Mouse (Mus musculus) megakaryocyte, adult 5-6 weeks (primary cell): ENCODE measurements around the gene Pheta1. TPM values are rescaled to one million over a fixed set of nuclear protein-coding genes. Genes with fewer than 3 reads are reported as not detected.
"Not testable (repeated sequence)": the region's sequence is repeated elsewhere in the genome, so short reads cannot be mapped to it uniquely, and the experiment has no call there.

Experiments used
- ATAC-seq: 2 replicates; pipeline ENCODE4 v1.8.0; 2016; ENCODE audit warnings: mild to moderate bottlenecking, inconsistent platforms; ENCODE audit not compliant: poor library complexity, severe bottlenecking
- total RNA-seq, 2 experiments: library from RNA; stranded (forward) in 1 of 2; stranded (reverse) in 1 of 2; fragments of 153-499, 151-499 nt in 1 of 2; fragments of 221-1000, 200-1000 nt in 1 of 2; gene quantifications; 2 replicates each; pipeline versions ENCODE4 v1.2.3 to v1.2.4; 2015 to 2017

The Pheta1 gene
- total RNA-seq, 2 experiments from 2014 or later, result 1.2 to 1.8 TPM

DNA sequence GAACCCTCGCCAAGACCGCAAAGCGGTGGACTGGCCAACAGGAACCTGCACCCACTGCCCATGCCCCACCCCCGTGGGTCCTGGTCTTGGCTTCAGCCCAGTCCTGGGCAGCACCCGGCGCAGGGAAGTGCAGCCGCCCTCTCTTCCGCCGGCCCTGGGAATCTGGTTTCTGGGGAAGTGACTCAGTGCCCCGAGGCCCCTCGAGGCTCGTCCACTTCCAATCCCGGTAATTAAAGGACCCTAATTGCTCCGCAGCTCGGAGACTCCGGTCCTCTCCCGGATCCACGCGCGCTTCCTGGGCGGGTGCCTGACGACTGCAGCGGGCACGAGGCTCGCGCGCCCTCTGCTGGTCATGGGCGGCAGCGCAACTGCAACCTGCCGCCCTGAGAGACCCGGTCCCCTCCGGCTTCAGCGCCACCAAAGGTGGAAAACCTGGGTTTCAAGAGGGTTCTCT lies 6.1 kb upstream of the Pheta1 start:
- peak; percentile 68 for ATAC-seq

DNA sequence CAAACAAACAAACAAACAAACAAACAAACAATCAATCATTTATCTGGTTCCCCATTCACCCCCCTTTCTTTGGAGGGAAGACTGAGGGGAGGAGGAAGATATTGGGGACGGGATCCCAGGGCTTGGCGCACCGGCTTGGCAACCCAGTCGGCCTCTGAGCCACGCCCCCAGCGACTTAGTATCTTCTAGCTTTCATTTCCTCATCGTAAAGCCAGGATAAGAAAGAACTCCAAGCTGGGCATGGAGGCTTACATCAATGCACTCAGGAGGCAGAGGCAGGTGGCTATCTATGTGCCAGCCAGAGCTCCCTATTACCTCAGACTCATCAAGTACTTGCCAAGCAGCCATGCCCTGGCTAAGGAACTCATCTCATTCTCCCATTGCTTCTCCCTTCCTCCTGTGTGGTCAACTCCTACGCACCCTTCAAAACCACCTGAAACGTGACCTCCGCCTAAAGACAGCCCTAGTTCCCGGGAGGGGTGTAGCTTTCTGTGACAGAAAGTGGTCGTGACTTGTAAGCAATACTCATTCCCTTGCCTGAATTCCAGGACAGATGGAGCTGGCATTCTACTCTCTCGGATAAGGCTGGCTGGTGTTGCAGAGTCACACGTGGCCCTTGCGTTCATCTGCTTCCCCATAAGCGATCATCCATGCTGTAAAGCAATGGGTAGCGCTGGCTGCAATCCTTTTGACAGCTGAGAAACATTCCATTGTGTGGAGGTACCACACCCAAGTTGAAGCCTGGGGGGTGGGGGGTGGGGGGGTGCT lies 5.5 kb upstream of the Pheta1 start:
- peak; percentile 16; the same call in 1 of the 2 replicates for ATAC-seq

DNA sequence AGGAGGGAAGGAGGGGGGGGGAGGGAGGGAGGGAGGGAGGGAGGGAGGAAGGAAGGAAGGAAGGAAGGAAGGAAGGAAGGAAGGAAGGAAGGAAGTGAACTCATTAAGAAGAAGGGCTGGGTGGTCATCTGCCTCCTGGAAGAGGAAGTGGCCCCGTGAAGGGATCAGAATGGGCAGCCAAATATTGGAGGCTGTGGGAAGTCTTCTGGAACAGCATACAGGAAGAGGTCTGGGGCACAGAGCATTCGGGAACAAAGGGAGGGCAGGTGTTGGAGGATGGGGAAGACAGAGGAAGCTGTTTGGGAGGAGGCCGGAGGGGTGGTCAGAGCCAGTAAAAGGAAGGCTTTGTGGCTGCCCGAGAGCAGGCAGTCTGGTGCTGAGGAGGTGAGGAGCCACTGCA lies 3.4 kb upstream of the Pheta1 start:
- no peak for ATAC-seq

DNA sequence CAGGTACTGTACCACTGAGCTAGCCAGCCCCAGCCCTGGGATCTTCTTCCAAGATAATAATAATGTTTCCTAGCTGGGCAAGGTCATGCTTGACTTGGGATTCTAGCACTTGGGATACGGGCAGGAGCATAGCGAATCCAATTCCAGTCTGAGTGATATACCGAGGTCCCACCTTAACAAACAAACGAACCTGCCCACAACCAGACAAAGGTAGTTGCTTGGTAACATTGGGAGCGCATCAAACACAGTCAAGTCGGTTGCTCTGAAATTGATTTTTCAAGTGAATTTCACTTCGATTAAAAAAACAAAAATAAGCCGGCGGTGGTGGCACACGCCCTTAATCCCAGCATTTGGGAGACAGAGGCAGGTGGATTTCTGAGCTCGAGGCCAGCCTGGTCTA lies 2.5 kb upstream of the Pheta1 start:
- no peak for ATAC-seq

DNA sequence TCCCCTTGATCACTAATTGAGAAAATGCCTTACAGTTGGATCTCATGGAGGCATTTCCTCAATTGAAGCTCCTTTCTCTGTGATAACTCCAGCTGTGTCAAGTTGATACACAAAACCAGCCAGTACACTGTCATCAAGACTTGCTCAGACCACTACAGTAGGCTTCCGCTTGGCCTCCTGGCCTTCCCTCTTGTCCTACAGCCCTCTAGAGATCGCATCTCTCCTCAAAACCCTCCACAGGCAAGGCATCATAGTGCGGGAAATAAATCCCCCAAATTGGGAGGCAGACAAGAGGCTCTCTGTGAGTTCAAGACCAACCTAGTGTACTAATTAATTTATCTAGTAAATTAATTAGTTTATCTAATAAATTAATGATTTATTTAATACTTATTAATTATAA lies 1.5 kb upstream of the Pheta1 start:
- not testable (repeated sequence) for ATAC-seq

DNA sequence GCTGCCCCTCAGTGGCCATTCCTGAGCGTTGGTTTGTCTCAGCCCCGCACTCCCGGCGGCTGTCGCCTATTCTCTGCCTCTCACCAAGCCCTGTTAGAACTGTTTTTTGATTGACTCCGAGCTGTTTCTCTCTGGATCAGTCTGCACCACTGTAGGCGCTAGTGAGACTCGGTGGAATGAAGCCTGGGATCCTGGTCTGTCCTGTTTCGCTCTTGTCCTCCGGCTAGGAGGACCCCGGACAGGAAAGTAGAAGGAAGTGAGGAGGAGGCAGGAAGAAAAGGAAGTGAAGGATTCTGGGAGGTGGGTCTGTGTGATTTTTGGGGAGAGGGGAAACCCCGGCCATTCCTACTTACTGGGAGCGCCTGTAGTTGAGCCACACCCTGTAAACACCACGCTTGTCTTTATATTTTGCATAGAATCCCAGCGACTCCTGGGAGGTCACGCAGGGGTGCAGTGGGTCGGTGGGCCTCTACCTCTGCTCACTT lies 707 bp upstream of the Pheta1 start:
- peak; percentile 21; the same call in 1 of the 2 replicates for ATAC-seq

DNA sequence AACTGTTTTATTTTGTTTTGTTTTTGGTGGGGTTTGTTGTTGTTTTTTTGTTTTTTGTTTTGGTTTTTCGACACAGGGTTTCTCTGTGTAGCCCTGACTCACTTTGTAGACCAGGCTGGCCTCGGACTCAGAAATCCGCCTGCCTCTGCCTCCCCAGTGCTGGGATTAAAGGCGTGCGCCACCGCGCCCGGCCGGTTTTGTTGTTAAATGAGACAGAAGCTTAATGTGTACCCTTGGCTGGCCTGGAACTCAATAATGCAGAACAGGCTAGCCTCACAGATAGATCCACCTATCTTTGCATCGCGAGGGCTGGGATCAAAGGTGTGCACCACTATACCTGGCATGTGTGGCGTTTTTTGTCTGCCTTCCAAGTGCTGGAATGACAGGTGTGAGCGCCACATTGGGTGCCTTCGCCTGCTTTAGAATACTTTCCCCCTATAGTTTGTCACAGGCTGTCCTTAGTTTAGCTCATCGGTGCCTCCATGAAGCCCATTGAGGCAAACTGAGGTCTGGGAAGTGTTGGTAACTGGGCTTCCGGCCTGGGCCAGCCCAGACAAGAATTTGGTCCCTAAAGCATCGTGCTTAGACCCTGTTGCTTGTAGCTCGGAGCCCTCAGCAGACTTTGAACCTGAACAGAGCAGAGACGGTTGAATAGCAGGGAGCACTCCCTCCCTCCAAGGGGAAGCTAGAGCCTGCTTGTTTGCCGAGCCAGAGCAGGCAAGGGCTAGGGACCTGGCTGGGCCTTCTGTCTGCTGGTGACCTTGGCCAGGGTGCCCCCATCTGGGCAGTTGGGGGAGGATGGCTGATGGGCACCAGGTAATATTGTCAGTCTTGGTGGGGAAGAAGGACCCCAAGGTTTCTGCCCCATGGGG lies 930 bp downstream of the Pheta1 start:
- no peak for ATAC-seq

DNA sequence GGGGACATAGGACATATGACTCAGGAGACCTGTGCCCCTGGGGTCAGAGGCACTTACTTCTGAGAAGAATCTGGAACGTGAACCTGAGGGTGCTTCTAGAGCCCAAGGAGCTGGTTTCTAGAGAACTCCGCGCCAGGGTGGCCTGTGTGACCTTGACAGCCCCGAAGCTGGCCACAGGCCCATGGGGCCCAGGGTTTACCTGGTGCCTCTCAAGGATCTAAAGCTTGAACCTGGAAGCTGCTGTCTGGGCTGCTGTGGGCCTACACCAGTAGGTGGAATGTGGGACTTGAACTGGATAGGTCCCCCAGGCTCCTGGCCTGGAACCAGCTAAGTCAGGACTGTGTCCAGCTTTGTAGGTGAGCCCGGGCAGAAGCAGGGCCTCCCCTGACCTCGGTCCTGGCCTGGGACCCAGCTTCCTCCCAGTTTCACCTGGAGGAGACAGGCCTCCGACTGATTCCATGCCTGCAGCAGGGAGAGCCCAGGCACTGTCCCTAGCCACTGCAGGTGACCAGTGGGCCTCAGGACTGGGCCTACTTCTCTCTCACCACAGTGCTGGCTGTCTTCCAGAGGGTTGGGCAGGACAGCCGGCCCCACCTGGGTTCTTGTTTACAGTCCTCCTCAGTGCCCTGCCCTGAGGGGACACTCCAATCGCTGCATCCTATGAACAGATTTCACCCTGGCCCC lies 4.7 kb downstream of the Pheta1 start:
- no peak for ATAC-seq

DNA sequence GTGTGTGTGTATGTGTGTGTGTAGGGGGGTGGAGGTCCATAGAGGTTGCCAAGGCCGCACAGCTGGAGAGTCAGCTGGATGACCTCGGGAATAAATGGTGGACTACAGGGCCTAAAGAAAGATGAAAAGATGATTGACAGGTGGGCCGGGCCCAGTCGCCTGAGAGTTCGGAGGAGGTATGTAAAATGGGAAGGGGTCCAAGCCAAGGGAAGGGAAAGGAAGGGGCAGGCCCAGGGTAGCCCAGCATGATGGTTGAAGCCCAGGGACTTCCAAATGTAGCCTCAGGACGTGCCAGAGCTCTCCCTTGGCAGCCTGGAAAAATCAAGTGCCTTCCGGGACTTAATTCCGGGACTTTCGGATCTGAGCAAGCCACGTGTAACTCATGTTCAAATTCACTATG lies 6.0 kb downstream of the Pheta1 start:
- no peak for ATAC-seq

DNA sequence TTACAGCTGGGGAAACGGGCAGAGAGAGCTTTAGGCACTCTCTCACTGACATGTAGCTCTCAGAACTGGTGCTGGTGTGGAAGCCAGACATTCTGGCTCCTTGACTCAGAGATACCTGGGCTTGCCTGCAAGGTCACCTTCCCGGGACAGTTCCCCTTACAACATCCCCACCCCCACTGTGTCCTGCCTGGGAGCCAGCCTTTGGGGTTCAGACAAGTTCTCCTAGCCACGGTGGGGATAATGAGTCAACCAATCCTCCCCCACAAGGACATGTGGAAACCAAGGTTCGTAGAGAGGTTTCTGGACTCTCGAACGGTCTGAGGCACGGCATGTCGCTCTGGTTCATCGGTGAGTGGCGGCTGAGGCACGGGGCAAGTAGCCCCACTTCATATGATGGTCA lies 8.0 kb downstream of the Pheta1 start:
- no peak for ATAC-seq

DNA sequence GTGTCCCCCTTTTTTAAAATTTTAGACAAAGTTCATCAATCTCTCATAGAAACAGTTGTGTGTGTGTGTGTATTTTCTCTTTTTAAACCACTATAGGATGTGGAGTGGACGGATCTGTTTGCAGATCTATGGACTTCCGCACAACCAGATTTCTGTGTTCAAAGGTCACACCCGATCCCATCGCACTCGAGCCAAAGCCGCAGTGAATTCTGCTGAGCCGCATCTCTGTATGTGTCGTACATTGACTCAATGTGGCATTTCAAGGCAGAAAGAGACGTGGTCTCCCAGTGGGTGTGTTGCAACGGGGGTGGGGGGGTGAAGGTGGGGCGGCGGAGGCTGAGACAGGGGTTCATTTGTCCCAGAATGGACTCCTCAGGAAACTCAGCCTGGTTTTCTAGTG lies 9.6 kb downstream of the Pheta1 start:
- ATAC-seq, result no peak

DNA sequence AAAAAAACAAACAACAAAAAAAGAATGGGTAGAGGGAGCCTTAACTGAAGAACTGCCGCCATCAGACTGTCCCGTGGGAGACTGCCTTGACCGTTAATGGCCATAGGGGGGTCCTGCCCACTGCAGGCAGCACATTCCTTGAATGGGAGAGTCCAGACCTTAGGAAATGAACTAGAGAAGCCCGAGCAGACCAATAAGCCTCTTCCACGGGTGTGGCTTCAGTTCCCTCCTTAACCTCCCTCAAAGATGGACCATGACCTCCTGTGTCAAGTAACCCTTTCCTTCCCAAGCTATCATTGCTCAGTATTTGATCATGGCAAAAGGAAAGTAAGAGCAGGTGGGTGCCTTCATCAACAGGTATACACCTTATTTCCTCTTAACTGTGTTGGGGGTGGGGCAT lies 13.2 kb downstream of the Pheta1 start:
- ATAC-seq, result no peak

DNA sequence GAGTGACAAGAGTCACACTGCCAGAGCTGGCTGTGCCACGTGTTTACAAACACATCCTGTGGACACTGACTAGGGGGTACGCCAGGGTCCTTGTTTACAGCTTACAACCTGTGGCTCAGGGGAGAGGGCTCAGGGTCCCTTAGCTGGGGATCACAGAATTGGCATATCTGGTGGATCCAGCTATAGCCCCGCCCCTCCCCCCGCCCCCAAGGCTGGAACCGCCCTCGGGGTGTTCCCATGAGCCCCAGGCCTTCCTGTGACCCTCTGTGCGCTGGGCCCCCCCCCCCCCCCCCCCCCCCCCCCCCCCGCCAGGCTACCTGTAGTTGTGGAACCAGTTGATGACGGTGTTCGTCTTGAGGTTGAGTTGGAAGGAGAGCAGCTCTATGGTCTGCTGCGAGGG lies 15.5 kb downstream of the Pheta1 start:
- no peak for ATAC-seq

DNA sequence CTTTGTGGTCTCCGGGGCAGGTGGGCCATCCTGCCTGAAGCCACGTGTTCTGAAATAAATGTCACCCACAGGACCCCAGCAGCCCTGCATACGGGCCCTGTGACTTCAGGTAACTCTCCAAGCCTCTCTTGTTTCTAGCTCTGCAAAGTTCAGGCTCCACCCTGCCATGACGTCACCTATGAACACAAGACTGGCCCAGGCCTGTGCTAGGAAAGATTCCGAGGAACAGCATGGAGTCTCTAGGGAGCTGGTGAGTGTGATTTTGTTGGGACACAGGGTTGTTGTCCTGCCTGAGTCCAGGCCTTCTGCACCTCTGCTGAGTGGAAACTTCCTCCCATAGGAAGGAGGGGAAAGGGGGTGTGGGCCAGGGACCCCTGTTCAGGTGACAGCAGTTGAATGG lies 19.2 kb downstream of the Pheta1 start:
- no peak for ATAC-seq

DNA sequence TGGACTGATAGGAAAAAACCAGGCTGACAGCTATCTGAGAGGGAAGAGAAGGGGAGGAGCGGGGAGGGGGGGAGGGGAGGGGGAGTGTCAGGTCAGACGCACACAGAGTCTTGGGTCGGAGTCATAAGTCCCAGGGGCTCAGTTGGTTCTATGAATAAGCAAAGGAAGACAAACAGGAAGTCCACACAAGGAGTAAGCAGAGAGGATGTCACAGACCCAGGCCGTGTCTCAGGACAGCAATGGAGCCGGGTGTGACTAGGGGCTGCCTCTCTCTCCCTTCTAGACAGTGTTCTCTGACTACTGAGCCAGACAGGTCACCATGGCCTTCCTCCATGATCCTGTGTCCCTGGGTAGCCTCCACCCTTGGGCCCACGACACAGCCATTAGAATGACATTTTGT lies 22.0 kb downstream of the Pheta1 start:
- no peak for ATAC-seq

DNA sequence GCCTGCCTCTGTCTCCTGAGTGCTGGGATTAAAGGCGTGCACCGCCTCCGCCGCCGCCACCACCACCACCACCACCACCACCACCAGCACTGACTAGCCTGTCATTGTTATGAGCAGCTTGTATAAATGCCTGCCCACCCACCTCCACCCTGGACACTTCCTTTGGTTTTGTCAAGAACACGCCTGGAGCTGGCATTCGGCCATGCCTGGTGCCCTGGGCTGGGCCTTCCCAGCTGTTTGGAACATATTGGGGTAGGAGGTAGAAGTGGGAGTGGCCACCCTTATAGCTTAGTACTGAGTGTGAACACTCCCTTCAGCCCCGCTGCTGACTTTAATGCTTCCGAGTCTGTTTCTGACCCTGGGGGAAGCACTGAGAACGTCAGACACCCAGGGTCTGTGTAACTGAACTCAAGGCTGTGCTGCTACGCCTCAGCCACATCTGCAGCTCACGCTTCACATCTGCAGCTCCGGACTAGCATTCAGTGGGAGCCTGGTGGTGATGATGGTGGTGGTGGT lies 22.8 kb downstream of the Pheta1 start:
- no peak for ATAC-seq

DNA sequence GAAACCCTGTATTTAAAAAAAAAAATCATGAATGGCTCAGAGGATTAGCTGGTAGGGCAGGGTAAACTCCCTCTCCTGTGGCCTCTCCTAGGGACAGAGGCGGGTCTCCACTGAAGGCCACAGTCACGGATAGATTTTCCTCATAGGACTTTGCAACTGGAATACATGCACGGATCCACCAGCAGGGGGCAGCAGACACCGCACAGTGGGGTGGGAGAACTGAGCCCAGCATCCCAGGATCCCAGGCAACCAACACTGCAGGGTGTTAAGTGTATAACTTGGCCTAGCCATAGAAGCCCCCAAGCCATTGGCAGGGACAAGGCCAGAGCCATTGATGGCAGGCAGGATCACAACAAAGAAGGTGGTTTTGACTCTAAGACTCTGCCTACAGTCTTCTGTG lies 23.4 kb downstream of the Pheta1 start:
- ATAC-seq, result 0 out of 2 replicates have a peak, but pooled peaks have one; percentile 40

DNA sequence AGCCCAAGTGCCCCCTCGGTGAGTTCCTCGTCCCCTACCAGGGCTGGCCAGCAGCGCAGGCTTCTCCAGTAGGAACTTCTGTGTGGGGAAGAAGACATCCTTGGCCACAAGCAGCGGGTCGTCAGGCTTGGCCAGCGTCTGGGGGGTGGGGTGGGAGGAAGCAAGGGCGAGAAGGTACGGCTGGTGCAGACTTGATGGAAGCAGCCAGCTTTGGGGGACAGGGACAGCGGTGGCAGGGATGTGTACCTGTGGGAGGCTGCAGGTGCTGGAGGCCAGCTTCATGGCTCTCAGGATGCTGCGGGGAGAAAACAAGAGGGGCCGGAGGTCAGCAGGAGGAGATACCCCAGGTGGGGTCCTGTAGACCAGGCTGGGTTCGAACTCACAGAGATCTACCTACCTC lies 26.3 kb downstream of the Pheta1 start:
- ATAC-seq, result no peak

DNA sequence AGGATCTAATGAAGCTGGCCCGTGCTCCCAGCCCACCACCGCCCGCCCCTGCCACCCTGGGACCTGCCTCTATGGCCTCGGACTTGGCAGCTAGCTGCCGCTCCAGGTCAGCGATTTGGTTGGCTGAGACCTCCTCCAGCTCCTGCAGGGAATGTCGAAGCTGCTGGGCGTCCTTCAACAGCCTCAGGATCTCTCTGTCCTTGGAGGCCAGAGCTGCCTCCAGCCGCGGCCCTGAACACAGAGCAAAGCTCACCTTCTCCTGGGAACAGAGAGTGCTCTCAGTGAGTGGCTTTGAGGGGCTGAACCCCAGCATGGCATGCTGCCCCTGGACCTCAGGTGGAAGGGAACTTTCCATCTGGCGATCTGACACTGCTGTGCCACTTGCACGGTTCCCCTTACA lies 28.1 kb downstream of the Pheta1 start:
- ATAC-seq, result no peak

DNA sequence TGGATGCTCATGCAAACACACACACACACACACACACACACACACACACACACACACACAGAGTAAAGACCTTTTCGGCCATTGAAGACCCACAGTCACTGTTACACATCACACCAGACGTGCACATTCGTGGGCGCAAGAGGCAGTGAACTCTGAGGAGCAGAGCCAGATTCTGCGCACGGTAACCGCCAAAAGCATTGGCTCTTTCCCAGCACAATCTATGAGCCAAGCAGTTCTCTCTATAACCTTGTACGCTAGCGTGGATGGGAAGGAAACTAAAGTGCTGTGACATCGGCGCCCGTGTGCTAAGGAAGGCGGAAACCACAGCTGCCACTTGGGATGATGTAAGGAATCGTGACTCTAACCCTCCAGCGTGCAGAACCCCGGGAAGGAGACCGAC lies 29.9 kb downstream of the Pheta1 start:
- no peak for ATAC-seq

DNA sequence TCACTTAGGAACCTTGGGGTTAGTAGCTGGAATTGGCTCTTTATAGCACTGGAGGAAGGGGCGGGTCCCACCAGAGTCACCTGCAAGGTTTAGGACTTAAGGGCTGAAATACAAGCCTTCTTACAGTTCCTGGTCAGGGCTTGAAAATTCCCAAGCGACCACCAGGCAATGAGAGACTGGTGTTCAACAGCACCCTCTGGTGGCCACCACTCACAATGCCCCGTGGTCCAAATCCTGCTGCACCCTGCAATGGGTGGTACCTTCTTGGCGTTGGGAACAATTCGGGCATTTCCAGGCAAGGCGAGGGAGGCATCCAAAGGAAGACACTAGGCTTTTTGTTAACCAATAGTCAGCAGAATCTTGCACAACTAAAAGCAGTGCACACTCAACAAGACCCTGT lies 30.4 kb downstream of the Pheta1 start:
- 0 out of 2 replicates have a peak, but pooled peaks have one; percentile 45 for ATAC-seq
